Mouse (Mus musculus): ENCODE measurements at regions not wholly inside any gene's neighbourhood (a gene's known extent, or its start where the extent isn't known, plus 50 kb on each side); places are given as distances from the start of the nearest gene placed in this dataset.
"Not testable (repeated sequence)": the region's sequence is repeated elsewhere in the genome, so short reads cannot be mapped to it uniquely, and the experiment has no call there.

- no peak overlapping the region for H3K27ac ChIP-seq
- DNase-seq (ENCODE audit: low spot score): no peak
- WGBS: 76% methylated on average over 3 of the region's 3 CpGs
- H3K4me3 ChIP-seq: no peak overlapping the region
- peaks cover 26% of the 10 kb centered on the region for H3K4me1 ChIP-seq
- H3K27me3 ChIP-seq (ENCODE audit: low read depth, poor library complexity, severe bottlenecking): no peaks in the 10 kb centered on the region
- no peaks in the 10 kb centered on the region for H3K9me3 ChIP-seq (replicated peaks)
- H3K36me3 ChIP-seq: no peaks in the 10 kb centered on the region
These were observed 180.6 kb upstream of the Tab2 start for GRCm38 (mm10) chr10:8136662-8137061.

GRCm38 (mm10) chr10:8135272-8135671 is 179.2 kb upstream of the Tab2 start:
- H3K27me3 ChIP-seq (ENCODE audit: low read depth, poor library complexity, severe bottlenecking): no peaks in the 10 kb centered on the region
- no peak overlapping the region for H3K4me3 ChIP-seq
- H3K27ac ChIP-seq: no peak overlapping the region
- no peaks in the 10 kb centered on the region for H3K9me3 ChIP-seq (replicated peaks)
- 57% methylated on average over 7 of the region's 7 CpGs for whole genome bisulfite sequencing
- DNase-seq (ENCODE audit: low spot score): no peak
- H3K36me3 ChIP-seq: no peaks in the 10 kb centered on the region
- H3K4me1 ChIP-seq: peaks cover 27% of the 10 kb centered on the region

DNA sequence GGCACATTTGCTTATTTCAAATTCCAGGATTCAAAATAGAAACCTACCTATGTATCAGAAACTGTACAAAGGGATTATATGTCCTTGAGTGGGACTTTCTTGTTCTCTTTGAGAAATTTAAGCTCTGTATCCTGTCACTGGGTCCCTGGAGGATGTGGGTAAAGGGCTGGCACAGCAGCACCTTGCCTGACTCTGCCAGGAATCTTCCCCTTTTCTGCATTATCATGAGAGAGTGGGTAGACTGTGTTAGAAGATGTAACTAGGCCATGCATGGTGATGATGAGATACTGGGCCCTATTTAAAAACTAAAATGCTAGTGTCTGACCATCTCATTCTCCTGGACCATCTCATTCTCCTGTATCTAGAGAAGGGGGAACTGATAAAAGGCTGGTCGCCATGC is 178.4 kb upstream of the Tab2 start:
- no peaks in the 10 kb centered on the region for H3K9me3 ChIP-seq (replicated peaks)
- peak overlapping the region; percentile 56 for H3K27ac ChIP-seq
- no peak for DNase-seq (ENCODE audit: low spot score)
- WGBS: 92% methylated on average over 1 of the region's 1 CpGs
- H3K4me3 ChIP-seq: no peak overlapping the region
- peaks cover 29% of the 10 kb centered on the region for H3K4me1 ChIP-seq
- no peaks in the 10 kb centered on the region for H3K27me3 ChIP-seq (ENCODE audit: low read depth, poor library complexity, severe bottlenecking)
- H3K36me3 ChIP-seq: no peaks in the 10 kb centered on the region

- Histone ChIP-seq H3K36me3 (no peaks in the 10 kb centered on the region), H3K27ac (peak overlapping the region; percentile 56), H3K4me1 (peaks cover 29% of the 10 kb centered on the region), H3K27me3 (ENCODE audit: low read depth, poor library complexity, severe bottlenecking) (no peaks in the 10 kb centered on the region), H3K9me3 (replicated peaks) (no peaks in the 10 kb centered on the region), H3K4me3 (no peak overlapping the region)
- peak; percentile 47 for DNase-seq (ENCODE audit: low spot score)
- 52% methylated on average over 13 of the region's 13 CpGs for WGBS
These were observed 177.5 kb upstream of the Tab2 start for GRCm38 (mm10) chr10:8133451-8133952.

DNA sequence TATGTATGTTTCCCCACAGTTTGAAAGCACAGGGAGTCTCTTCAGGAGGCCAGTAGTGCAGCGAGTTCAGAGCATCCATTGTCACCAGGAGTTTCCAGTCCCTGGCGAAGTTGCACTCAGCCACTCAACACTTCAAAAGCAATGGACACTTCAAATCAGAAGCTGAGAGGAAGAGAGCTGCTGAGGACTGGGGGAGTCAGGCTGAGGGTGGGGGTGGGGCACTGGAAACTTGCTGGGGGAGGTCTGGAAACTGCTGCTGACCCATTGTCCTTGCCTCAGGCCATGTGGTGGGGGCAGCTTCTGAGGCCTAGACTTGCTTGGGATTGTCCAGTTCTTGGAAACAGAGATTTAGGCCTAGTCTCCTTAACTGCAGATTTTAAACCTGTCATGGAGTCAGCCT is 176.8 kb upstream of the Tab2 start:
- no peaks in the 10 kb centered on the region for H3K36me3 ChIP-seq
- H3K4me1 ChIP-seq: peaks cover 29% of the 10 kb centered on the region
- H3K27me3 ChIP-seq (ENCODE audit: low read depth, poor library complexity, severe bottlenecking): no peaks in the 10 kb centered on the region
- no peak for DNase-seq (ENCODE audit: low spot score)
- H3K9me3 ChIP-seq (replicated peaks): no peaks in the 10 kb centered on the region
- WGBS: 66% methylated on average over 2 of the region's 2 CpGs
- H3K27ac ChIP-seq: peak overlapping the region; percentile 56
- no peak overlapping the region for H3K4me3 ChIP-seq

DNA sequence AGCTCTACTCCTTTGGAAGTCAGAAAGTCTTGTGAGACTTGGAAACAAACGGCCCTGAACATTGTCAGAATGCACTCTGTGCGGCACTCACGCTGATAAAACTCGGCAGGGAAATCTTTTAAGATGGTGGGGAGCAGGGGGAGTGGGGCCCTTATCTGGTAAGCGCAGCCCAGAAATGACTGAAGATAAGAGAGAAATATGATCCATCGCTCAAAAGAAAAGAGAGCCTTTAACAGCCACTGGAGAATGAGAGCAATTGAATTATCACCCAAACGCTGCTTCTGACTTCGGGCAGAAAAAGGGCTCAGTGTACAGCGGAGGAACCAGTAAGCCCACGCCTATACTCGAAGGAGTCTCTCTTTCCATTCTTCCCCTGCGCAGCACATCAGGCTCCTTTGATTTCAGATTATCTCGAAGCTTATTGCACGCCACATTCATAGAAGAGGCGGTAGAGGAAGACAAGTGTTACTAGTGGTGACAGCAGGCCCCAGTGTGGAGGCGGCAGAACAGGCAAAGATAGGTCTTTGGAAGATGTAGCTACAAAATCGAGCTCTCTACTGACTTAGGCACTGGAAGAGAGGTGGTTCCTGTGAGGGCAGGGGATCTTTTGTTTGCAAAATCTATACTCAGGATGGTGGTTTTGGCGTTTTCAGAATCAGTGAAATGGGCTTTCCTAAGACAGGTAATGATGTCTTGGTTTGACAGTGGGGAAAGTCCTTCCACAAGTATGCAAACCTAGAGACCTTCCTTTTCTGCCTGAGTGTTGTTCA is 174.6 kb upstream of the Tab2 start:
- no peaks in the 10 kb centered on the region for H3K27me3 ChIP-seq (ENCODE audit: low read depth, poor library complexity, severe bottlenecking)
- no peaks in the 10 kb centered on the region for H3K36me3 ChIP-seq
- no peak overlapping the region for H3K27ac ChIP-seq
- DNase-seq (ENCODE audit: low spot score): no peak
- no peak overlapping the region for H3K4me3 ChIP-seq
- H3K9me3 ChIP-seq (replicated peaks): no peaks in the 10 kb centered on the region
- H3K4me1 ChIP-seq: peaks cover 29% of the 10 kb centered on the region
- WGBS: 72% methylated on average over 18 of the region's 18 CpGs

GRCm38 (mm10) chr10:8130057-8130456 is 174.0 kb upstream of the Tab2 start:
- Histone ChIP-seq H3K36me3 (no peaks in the 10 kb centered on the region), H3K27me3 (ENCODE audit: low read depth, poor library complexity, severe bottlenecking) (no peaks in the 10 kb centered on the region), H3K9me3 (replicated peaks) (no peaks in the 10 kb centered on the region), H3K27ac (no peak overlapping the region), H3K4me3 (no peak overlapping the region), H3K4me1 (peaks cover 27% of the 10 kb centered on the region)
- WGBS: 69% methylated on average over 8 of the region's 8 CpGs
- DNase-seq (ENCODE audit: low spot score): no peak

GRCm38 (mm10) chr10:8124124-8124523 is 168.1 kb upstream of the Tab2 start:
- H3K4me1 ChIP-seq: no peaks in the 10 kb centered on the region
- H3K27me3 ChIP-seq (ENCODE audit: low read depth, poor library complexity, severe bottlenecking): no peaks in the 10 kb centered on the region
- H3K27ac ChIP-seq: no peak overlapping the region
- no peaks in the 10 kb centered on the region for H3K36me3 ChIP-seq
- no peak overlapping the region for H3K4me3 ChIP-seq
- 88% methylated on average over 1 of the region's 1 CpGs for WGBS
- DNase-seq (ENCODE audit: low spot score): no peak
- no peaks in the 10 kb centered on the region for H3K9me3 ChIP-seq (replicated peaks)

GRCm38 (mm10) chr10:8121895-8122294 is 165.9 kb upstream of the Tab2 start:
- H3K27me3 ChIP-seq (ENCODE audit: low read depth, poor library complexity, severe bottlenecking): no peaks in the 10 kb centered on the region
- no peak for DNase-seq (ENCODE audit: low spot score)
- no peak overlapping the region for H3K4me3 ChIP-seq
- H3K9me3 ChIP-seq (replicated peaks): no peaks in the 10 kb centered on the region
- no peaks in the 10 kb centered on the region for H3K4me1 ChIP-seq
- WGBS: 73% methylated on average over 4 of the region's 4 CpGs
- no peaks in the 10 kb centered on the region for H3K36me3 ChIP-seq
- no peak overlapping the region for H3K27ac ChIP-seq

DNA sequence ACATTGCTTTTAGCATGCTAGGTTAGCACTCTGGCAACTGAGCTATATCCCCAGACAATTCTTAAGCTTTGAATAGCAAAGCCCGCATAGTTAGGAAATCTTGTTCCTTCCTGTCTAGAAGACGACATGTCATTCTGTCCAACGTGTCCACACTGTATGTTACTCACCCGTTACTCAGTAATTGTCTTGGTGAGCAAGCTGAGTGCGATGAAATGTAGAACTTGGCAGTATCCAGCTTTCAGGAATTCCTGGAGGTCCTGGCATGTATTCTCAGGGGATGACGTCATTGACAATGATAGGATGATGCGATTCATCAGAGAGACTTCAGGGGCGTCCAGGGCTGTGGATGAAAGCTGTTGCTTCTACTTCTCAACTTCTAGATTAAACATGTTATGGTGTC is 160.8 kb upstream of the Tab2 start:
- Histone ChIP-seq H3K9me3 (replicated peaks) (no peaks in the 10 kb centered on the region), H3K4me1 (no peaks in the 10 kb centered on the region), H3K27ac (no peak overlapping the region), H3K36me3 (no peaks in the 10 kb centered on the region), H3K4me3 (no peak overlapping the region), H3K27me3 (ENCODE audit: low read depth, poor library complexity, severe bottlenecking) (no peaks in the 10 kb centered on the region)
- 87% methylated on average over 8 of the region's 8 CpGs for WGBS
- no peak for DNase-seq (ENCODE audit: low spot score)

DNA sequence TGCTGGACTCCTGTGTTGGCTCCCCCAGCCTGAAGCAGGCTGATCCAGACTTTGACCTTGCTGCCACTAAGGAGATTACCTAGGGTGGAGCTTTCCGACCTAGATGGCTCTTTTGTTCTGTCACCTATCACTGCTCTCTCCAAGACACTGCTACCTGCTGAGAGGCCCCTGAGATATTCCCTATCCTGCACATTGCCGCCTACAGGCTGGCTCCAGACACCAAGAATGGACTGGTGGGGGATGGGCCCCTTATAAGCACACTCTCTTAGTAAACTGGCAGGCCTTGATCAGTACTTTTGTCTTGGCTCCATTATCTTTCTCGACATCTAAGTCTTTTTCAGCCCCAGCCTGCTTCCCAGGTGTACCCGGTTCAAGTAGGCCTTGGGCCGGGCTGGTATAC is 158.9 kb upstream of the Tab2 start:
- not testable (repeated sequence) for H3K4me3 ChIP-seq; H3K27ac ChIP-seq; H3K9me3 ChIP-seq (replicated peaks); H3K4me1 ChIP-seq; DNase-seq (ENCODE audit: low spot score); H3K27me3 ChIP-seq (ENCODE audit: low read depth, poor library complexity, severe bottlenecking); H3K36me3 ChIP-seq
- 75% methylated on average over 5 of the region's 5 CpGs for WGBS

DNA sequence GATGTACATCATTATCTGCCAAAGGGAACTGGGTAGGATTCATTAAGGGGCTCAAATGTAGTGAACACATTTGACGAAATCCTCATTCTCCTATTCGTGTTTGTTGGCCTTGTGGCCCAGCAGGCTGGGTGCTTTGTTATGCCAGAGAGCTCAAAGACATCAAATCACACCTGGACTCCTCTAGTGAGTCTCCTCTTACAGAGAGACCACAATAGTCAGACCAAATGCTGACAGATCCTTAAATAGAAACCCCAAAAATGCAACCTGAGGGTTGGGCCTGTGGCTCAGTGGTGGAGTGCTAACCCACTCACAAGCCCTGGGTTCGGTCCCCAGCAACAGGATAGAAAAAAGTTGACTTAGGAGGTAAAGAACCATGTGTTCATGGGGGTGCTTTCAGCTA is 158.5 kb upstream of the Tab2 start:
- Histone ChIP-seq H3K27ac (no peak overlapping the region), H3K9me3 (replicated peaks) (no peaks in the 10 kb centered on the region), H3K4me3 (no peak overlapping the region), H3K27me3 (ENCODE audit: low read depth, poor library complexity, severe bottlenecking) (no peaks in the 10 kb centered on the region), H3K4me1 (no peaks in the 10 kb centered on the region), H3K36me3 (no peaks in the 10 kb centered on the region)
- 65% methylated on average over 3 of the region's 3 CpGs for WGBS
- DNase-seq (ENCODE audit: low spot score): no peak

GRCm38 (mm10) chr10:8100489-8100888 is 144.5 kb upstream of the Tab2 start:
- Histone ChIP-seq H3K36me3 (no peaks in the 10 kb centered on the region), H3K27ac (no peak overlapping the region), H3K9me3 (replicated peaks) (no peaks in the 10 kb centered on the region), H3K27me3 (ENCODE audit: low read depth, poor library complexity, severe bottlenecking) (no peaks in the 10 kb centered on the region), H3K4me3 (no peak overlapping the region), H3K4me1 (peaks cover 5% of the 10 kb centered on the region; the same call in 1 of the 2 replicates)
- DNase-seq (ENCODE audit: low spot score): no peak
- 85% methylated on average over 6 of the region's 6 CpGs for WGBS

DNA sequence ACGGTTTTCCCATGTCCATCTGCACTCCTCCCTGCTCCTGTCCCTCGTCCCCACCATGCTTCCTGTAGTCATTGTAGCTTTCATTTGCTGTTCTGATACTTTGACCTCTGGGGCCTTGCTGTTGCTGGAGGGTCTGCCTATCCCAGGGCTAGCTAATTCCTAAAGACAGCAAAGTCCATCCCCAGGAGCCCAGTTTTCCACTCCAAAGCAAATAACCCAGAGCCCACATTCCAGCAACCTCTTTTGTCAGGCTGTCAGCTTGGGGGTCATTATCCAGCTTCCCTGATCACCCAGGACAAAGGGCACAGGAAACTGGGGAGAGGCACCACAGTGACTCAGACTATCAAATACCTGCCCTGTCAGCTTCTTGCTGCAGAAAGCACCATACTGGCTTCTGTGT is 139.9 kb upstream of the Tab2 start:
- Histone ChIP-seq H3K9me3 (replicated peaks) (no peaks in the 10 kb centered on the region), H3K4me1 (peaks cover 11% of the 10 kb centered on the region), H3K36me3 (no peaks in the 10 kb centered on the region), H3K27ac (no peak overlapping the region), H3K27me3 (ENCODE audit: low read depth, poor library complexity, severe bottlenecking) (no peaks in the 10 kb centered on the region), H3K4me3 (no peak overlapping the region)
- DNase-seq (ENCODE audit: low spot score): no peak
- 24% methylated on average over 2 of the region's 2 CpGs for WGBS
